Mouse (Mus musculus) midbrain, embryonic 16.5 days (tissue): Measurements from ENCODE around the gene Acox2. TPM values are rescaled to one million over a fixed set of nuclear protein-coding genes. Genes with fewer than 3 reads are reported as not detected.

ENCODE experiments used
- ATAC-seq: fragments of 200-750 bp; cut with Nextera tagmentation; 2 replicates; pipeline ENCODE4 v1.8.0; 2017; ENCODE audit warnings: moderate TSS enrichment
- H3K27ac ChIP-seq: fragments of 300-500 bp; sonication (generic); 2 replicates; pipeline ENCODE4 v1.5.1; 2014; ENCODE audit warnings: mild to moderate bottlenecking, low read length, mixed read lengths
- H3K27me3 ChIP-seq: fragments of 300-500 bp; sonication (generic); 2 replicates; pipeline ENCODE4 v1.6.1; 2014; ENCODE audit warnings: low read depth, low read length, mixed read lengths; ENCODE audit not compliant: control insufficient read depth, insufficient read depth
- H3K36me3 ChIP-seq: fragments of 300-500 bp; sonication (generic); 2 replicates; pipeline ENCODE4 v1.6.1; 2014; ENCODE audit warnings: mild to moderate bottlenecking, low read length, moderate library complexity, mixed read lengths; ENCODE audit not compliant: control insufficient read depth, insufficient read depth
- H3K4me1 ChIP-seq: fragments of 300-500 bp; sonication (generic); 2 replicates; pipeline ENCODE4 v1.6.1; 2014; ENCODE audit warnings: mild to moderate bottlenecking, low read length, mixed read lengths; ENCODE audit not compliant: control insufficient read depth, insufficient read depth
- H3K4me2 ChIP-seq: fragments of 300-500 bp; sonication (generic); 2 replicates; pipeline ENCODE4 v1.6.1; 2014; ENCODE audit warnings: mild to moderate bottlenecking, low read length, mixed read lengths
- H3K4me3 ChIP-seq: fragments of 300-500 bp; sonication (generic); 2 replicates; pipeline ENCODE4 v1.5.1; 2014; ENCODE audit warnings: low read depth, mild to moderate bottlenecking, low read length, moderate library complexity, mixed read lengths
- H3K9ac ChIP-seq: fragments of 300-500 bp; sonication (generic); 2 replicates; pipeline ENCODE4 v1.6.1; 2014; ENCODE audit warnings: low read depth, low read length, mixed read lengths
- H3K9me3 ChIP-seq: fragments of 300-500 bp; sonication (generic); replicated peaks from 2 replicates; pipeline ENCODE4 v1.6.1; 2014; ENCODE audit warnings: mild to moderate bottlenecking, low read length, mixed read lengths; ENCODE audit not compliant: control insufficient read depth, poor library complexity, severe bottlenecking
- WGBS: fragments of 180-500 bp; shearing (Covaris S2); extraction: QIAGEN DNeasy Blood & Tissue Kit; methylation state at CpG from one replicate; pipeline ENCODE4 v1.1.7; 2014; 5-methylcytosine and 5-hydroxymethylcytosine counted together
- polyA plus RNA-seq: library from polyadenylated mRNA; unstranded; fragments of >200 nt; fragmentation: Nextera tagmentation; extraction: Ambion mirVana; gene quantifications from 2 replicates; pipeline ENCODE4 v1.2.1, GENCODE M21; 2015

Gene Acox2
- polyA plus RNA-seq, 1 experiment from 2014 or later = not detected

- no peaks in the 10 kb centered on the region for H3K27me3 ChIP-seq
- H3K9me3 ChIP-seq = no peaks in the 10 kb centered on the region
- H3K4me3 ChIP-seq = peak within 1 kb of the TSS; percentile 77
- WGBS = under 1% methylated on average over 33 of the region's 49 CpGs
- H3K4me1 ChIP-seq = peaks cover 22% of the 10 kb centered on the region
- peak within 1 kb of the TSS; percentile 93 for H3K27ac ChIP-seq
- no peaks in the 10 kb centered on the region for H3K36me3 ChIP-seq
- peak within 1 kb of the TSS; percentile 76 for H3K4me2 ChIP-seq
- ATAC-seq = peak; percentile 95
- peak within 1 kb of the TSS; percentile 81 for H3K9ac ChIP-seq
Observed at GRCm38 (mm10) chr14:8213803-8214224, 45.3 kb downstream of the Acox2 start, which contains the start of gene Kctd6. Gene Kctd6 (plus strand): TSS chr14:8214140.

- H3K27ac ChIP-seq = no peak overlapping the region
- H3K4me1 ChIP-seq = peaks cover 16% of the 10 kb centered on the region
- no peaks in the 10 kb centered on the region for H3K9me3 ChIP-seq
- H3K9ac ChIP-seq = no peak overlapping the region
- no peak for ATAC-seq
- WGBS = 77% methylated on average over 2 of the region's 2 CpGs
- H3K4me2 ChIP-seq = no peak overlapping the region
- no peaks in the 10 kb centered on the region for H3K36me3 ChIP-seq
- no peak overlapping the region for H3K4me3 ChIP-seq
- H3K27me3 ChIP-seq = no peaks in the 10 kb centered on the region
Observed at GRCm38 (mm10) chr14:8212996-8213395, 46.2 kb downstream of the Acox2 start.

GRCm38 (mm10) chr14:8209896-8210295 lies 49.3 kb downstream of the Acox2 start:
- H3K9me3 ChIP-seq = no peaks in the 10 kb centered on the region
- no peak for ATAC-seq

GRCm38 (mm10) chr14:8208876-8209275 lies 50.3 kb downstream of the Acox2 start:
- Histone ChIP-seq H3K36me3 (no peaks in the 10 kb centered on the region), H3K4me3 (no peak overlapping the region), H3K4me1 (no peaks in the 10 kb centered on the region), H3K27ac (no peak overlapping the region), H3K9me3 (no peaks in the 10 kb centered on the region), H3K27me3 (no peaks in the 10 kb centered on the region), H3K9ac (no peak overlapping the region), H3K4me2 (no peak overlapping the region)
- ATAC-seq = no peak
- 76% methylated on average over 3 of the region's 3 CpGs for WGBS

More at GRCm38 (mm10) chr14:8209896-8210295, 49.3 kb downstream of the Acox2 start:
- no peaks in the 10 kb centered on the region for H3K27me3 ChIP-seq
- no peak overlapping the region for H3K9ac ChIP-seq
- no peak overlapping the region for H3K4me2 ChIP-seq
- peaks cover 2% of the 10 kb centered on the region; the same call in 1 of the 2 replicates for H3K4me1 ChIP-seq
- no peak overlapping the region for H3K4me3 ChIP-seq
- no peaks in the 10 kb centered on the region for H3K36me3 ChIP-seq
- WGBS = 70% methylated on average over 2 of the region's 2 CpGs
- H3K27ac ChIP-seq = no peak overlapping the region

- peak; percentile 36; the same call in 1 of the 2 replicates for ATAC-seq
- H3K27me3 ChIP-seq = no peaks in the 10 kb centered on the region
- no peaks in the 10 kb centered on the region for H3K9me3 ChIP-seq
- WGBS = 47% methylated on average over 5 of the region's 5 CpGs
- H3K4me3 ChIP-seq = no peak overlapping the region
- no peaks in the 10 kb centered on the region for H3K36me3 ChIP-seq
- no peaks in the 10 kb centered on the region for H3K4me1 ChIP-seq
- H3K4me2 ChIP-seq = no peak overlapping the region
- no peak overlapping the region for H3K27ac ChIP-seq
- H3K9ac ChIP-seq = no peak overlapping the region
Observed at GRCm38 (mm10) chr14:8207543-8207942, 51.6 kb downstream of the Acox2 start.

- H3K9me3 ChIP-seq = no peaks in the 10 kb centered on the region
- no peak overlapping the region for H3K9ac ChIP-seq
- no peaks in the 10 kb centered on the region for H3K4me1 ChIP-seq
- ATAC-seq = 0 out of 2 replicates have a peak, but pooled peaks have one; percentile 33
- H3K4me2 ChIP-seq = no peak overlapping the region
- H3K36me3 ChIP-seq = no peaks in the 10 kb centered on the region
- H3K4me3 ChIP-seq = no peak overlapping the region
- 12% methylated on average over 5 of the region's 5 CpGs for WGBS
- no peak overlapping the region for H3K27ac ChIP-seq
- no peaks in the 10 kb centered on the region for H3K27me3 ChIP-seq
Observed at GRCm38 (mm10) chr14:8207105-8207504, 52.0 kb downstream of the Acox2 start.

GRCm38 (mm10) chr14:8206179-8206910 lies 52.8 kb downstream of the Acox2 start:
- ATAC-seq = no peak
- WGBS = 56% methylated on average over 9 of the region's 9 CpGs
- Histone ChIP-seq H3K4me1 (no peaks in the 10 kb centered on the region), H3K27me3 (no peaks in the 10 kb centered on the region), H3K36me3 (no peaks in the 10 kb centered on the region), H3K4me3 (no peak overlapping the region), H3K9ac (no peak overlapping the region), H3K9me3 (no peaks in the 10 kb centered on the region), H3K27ac (no peak overlapping the region), H3K4me2 (no peak overlapping the region)

- 81% methylated on average over 3 of the region's 3 CpGs for WGBS
- no peak overlapping the region for H3K27ac ChIP-seq
- no peak overlapping the region for H3K4me2 ChIP-seq
- H3K4me1 ChIP-seq = no peaks in the 10 kb centered on the region
- no peaks in the 10 kb centered on the region for H3K36me3 ChIP-seq
- ATAC-seq = no peak
- no peak overlapping the region for H3K9ac ChIP-seq
- no peaks in the 10 kb centered on the region for H3K27me3 ChIP-seq
- H3K4me3 ChIP-seq = no peak overlapping the region
- H3K9me3 ChIP-seq = no peaks in the 10 kb centered on the region
Observed at GRCm38 (mm10) chr14:8201715-8202114, 57.4 kb downstream of the Acox2 start.

GRCm38 (mm10) chr14:8200769-8201168 lies 58.4 kb downstream of the Acox2 start:
- no peak overlapping the region for H3K4me2 ChIP-seq
- ATAC-seq = no peak

More at GRCm38 (mm10) chr14:8200769-8201168, 58.4 kb downstream of the Acox2 start:
- H3K27me3 ChIP-seq = no peaks in the 10 kb centered on the region
- no peaks in the 10 kb centered on the region for H3K4me1 ChIP-seq
- no peaks in the 10 kb centered on the region for H3K9me3 ChIP-seq
- H3K27ac ChIP-seq = no peak overlapping the region
- no peak overlapping the region for H3K4me3 ChIP-seq
- H3K36me3 ChIP-seq = no peaks in the 10 kb centered on the region
- 89% methylated on average over 5 of the region's 5 CpGs for WGBS
- H3K9ac ChIP-seq = no peak overlapping the region
